Mouse (Mus musculus): ENCODE results near the gene Per3.

DNA sequence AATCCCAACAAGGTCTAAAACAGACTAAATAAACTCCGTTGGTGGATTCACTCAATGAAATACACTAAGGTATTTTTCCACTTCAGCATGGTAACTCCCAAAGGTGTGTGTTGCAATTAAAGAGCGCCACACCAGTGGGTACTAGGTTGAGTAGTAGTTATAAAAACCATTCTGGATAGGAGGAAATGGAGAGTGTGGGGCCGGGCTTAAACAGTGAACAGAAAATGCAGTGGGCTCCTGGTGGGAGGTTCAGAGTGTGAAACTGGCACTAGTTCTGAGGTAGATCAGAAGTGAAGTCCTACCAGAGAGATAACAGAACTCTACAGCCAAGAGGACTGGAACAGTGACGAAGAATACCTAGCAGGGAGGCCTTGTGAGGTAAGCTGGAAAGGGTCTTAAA, 14.2 kb upstream of the Per3 start:
- TF ChIP-seq CTCF (IDR thresholded peaks at IDR 0.05; ENCODE audit: control insufficient read depth, insufficient read depth, low read length) (no peak), POLR2A (IDR thresholded peaks at IDR 0.05; ENCODE audit: borderline replicate concordance, control insufficient read depth, low read depth, low read length) (no peak)
